Mouse (Mus musculus): ENCODE results near the gene Ccdc59. TPM values are rescaled to one million over a fixed set of nuclear protein-coding genes. Genes with fewer than 3 reads are reported as not detected.

Gene Ccdc59
- polyA plus RNA-seq, 1 experiment from 2014 or later: 38.5 TPM

DNA sequence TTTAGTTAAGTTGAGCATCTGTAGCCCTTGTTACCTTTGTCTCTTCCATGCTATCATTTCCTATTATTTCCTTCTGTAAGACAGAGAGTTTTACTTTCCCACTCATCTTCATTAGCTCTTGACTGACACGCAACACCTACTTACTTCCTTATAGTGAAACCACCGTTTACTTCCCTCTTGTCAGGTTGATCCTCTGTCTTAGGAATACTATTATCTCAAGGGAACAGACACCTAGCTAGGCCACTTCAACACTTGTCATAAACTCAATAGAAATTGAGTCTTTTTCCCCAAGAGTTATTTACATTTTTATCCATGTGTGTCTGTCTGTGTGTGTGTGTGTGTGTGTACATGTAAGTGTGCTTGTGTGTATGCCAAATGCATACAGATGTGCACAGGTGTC lies 37.4 kb upstream of the Ccdc59 start:
- DNase-seq (ENCODE audit: low spot score) (no peak), ATAC-seq (ENCODE audit: low FRiP score, low TSS enrichment) (no peak)
- 81% methylated on average over 2 of the region's 2 CpGs for WGBS
- no peaks in the 10 kb centered on the region for H3K9me3 ChIP-seq (ENCODE audit: control insufficient read depth, low read length)
- no peak overlapping the region for H3K4me2 ChIP-seq (replicated peaks; ENCODE audit: low read depth)
- no peaks in the 10 kb centered on the region for H3K36me3 ChIP-seq (ENCODE audit: control insufficient read depth, insufficient read depth, low read length)
- H3K9ac ChIP-seq (ENCODE audit: low read length): no peak overlapping the region
- H3K27me3 ChIP-seq (ENCODE audit: control insufficient read depth, insufficient read depth, low read length): no peaks in the 10 kb centered on the region
- no peak overlapping the region for H3K4me3 ChIP-seq (ENCODE audit: low read depth, low read length)
- H3K27ac ChIP-seq (replicated peaks): no peak overlapping the region
- TF ChIP-seq EP300 (optimal IDR thresholded peaks at IDR 0.05): no peak
- TF ChIP-seq CTCF (IDR thresholded peaks at IDR 0.05; ENCODE audit: low read depth): no peak
- H3K4me1 ChIP-seq (replicated peaks; ENCODE audit: control insufficient read depth, insufficient read depth): no peaks in the 10 kb centered on the region

DNA sequence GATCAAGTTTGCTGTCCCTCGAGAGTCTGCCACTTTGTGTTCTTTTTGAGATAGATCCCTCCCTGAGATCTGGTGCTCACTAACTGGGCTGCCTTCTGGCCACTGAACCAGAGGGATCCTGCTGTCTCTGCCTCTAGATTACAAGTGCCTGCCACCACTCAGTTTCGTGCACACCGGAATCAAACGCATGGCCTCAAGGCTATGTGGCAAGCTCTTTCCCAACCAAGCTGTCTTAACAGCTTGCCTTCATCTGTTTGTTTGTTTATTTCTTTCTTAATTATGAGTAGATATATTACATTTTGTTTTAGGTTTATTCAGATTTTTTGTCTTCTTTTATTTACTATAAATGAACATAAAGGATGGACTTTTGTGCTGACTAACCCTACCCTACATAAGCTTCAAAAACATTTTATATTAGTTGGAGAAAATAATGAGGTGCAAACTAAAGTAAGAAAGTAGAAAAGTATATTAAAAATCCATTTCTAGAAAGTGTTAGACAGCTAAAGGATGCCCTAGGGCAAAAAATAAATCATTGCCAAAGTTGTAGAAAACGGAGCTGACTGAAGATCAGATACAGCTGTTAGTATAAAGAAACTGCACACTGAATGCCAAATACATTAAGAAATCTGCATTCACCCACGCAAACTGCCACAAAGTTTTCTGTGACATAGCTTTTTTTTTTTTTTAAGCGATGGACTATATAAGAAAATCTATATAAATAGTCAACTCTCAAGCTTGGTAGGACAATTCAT lies 34.4 kb upstream of the Ccdc59 start:
- H3K4me2 ChIP-seq (replicated peaks; ENCODE audit: low read depth): no peak overlapping the region
- H3K9ac ChIP-seq (ENCODE audit: low read length): no peak overlapping the region
- no peak overlapping the region for H3K4me3 ChIP-seq (ENCODE audit: low read depth, low read length)
- H3K36me3 ChIP-seq (ENCODE audit: control insufficient read depth, insufficient read depth, low read length): no peaks in the 10 kb centered on the region
- H3K4me1 ChIP-seq (replicated peaks; ENCODE audit: control insufficient read depth, insufficient read depth): no peaks in the 10 kb centered on the region
- no peak overlapping the region for H3K27ac ChIP-seq (replicated peaks)
- DNase-seq (ENCODE audit: low spot score): no peak
- H3K27me3 ChIP-seq (ENCODE audit: control insufficient read depth, insufficient read depth, low read length): no peaks in the 10 kb centered on the region
- no peaks in the 10 kb centered on the region for H3K9me3 ChIP-seq (ENCODE audit: control insufficient read depth, low read length)
- 68% methylated on average over 7 of the region's 7 CpGs for WGBS
- no peak for ATAC-seq (ENCODE audit: low FRiP score, low TSS enrichment)
- TF ChIP-seq EP300 (optimal IDR thresholded peaks at IDR 0.05): no peak
- no peak for TF ChIP-seq CTCF (IDR thresholded peaks at IDR 0.05; ENCODE audit: low read depth)

DNA sequence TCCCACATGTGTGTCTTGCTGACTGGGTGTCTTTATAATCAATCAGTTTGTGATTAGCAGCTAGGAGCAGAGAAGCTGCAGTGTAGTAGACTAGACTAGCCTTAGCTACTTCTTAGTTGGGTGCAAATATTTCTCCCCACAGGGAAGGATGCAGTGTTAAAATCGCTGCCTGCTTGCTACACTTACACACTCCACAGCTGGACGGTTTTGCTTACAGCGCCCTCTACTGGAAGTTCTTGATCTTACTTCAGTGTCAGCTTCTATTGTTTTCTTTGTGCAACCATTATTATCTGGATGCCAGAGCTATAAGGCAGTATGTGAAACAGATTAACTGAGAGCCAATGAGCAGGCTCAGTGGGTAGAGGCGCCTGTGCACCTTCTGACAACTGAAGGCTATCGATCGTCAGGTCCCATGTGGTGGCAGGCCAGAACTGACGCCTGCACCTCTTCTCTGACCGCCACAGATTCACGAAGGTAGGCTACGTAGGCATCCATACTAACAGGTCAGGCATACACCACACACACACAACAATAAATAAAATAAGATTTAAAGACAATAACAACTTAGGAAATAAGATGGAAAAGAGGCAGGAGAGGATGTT lies 6.1 kb upstream of the Ccdc59 start:
- WGBS: 65% methylated on average over 10 of the region's 10 CpGs
- ATAC-seq (ENCODE audit: low FRiP score, low TSS enrichment) (peak; percentile 56; the same call in 1 of the 2 replicates), DNase-seq (ENCODE audit: low spot score) (no peak)
- Histone ChIP-seq H3K4me3 (ENCODE audit: low read depth, low read length) (no peak overlapping the region), H3K9ac (ENCODE audit: low read length) (no peak overlapping the region), H3K27ac (replicated peaks) (no peak overlapping the region), H3K27me3 (ENCODE audit: control insufficient read depth, insufficient read depth, low read length) (no peaks in the 10 kb centered on the region), H3K36me3 (ENCODE audit: control insufficient read depth, insufficient read depth, low read length) (no peaks in the 10 kb centered on the region; the same call in 1 of the 2 replicates), H3K9me3 (ENCODE audit: control insufficient read depth, low read length) (no peaks in the 10 kb centered on the region), H3K4me1 (replicated peaks; ENCODE audit: control insufficient read depth, insufficient read depth) (no peaks in the 10 kb centered on the region), H3K4me2 (replicated peaks; ENCODE audit: low read depth) (no peak overlapping the region)
- TF ChIP-seq CTCF (IDR thresholded peaks at IDR 0.05; ENCODE audit: low read depth) (peak; percentile 71), EP300 (optimal IDR thresholded peaks at IDR 0.05) (no peak)

DNA sequence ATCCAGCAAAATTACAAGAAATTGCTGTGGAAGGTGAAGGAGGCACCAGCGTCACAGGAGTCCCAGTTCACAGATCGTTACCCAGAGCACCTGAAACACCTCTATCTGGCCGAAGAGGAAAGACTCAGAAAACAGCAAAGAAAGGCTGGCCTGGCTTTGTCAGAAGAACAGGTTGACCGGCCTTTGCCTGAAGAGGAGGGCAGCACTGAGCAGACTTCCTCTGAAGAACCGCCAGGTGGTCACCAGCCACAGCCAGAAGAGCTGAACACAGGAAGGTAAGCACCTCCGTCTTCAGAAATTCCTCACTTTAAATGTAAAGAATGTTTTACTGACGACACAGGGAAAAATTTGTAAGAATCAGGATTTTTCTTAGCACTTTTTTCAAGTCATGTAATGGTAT lies 1.7 kb downstream of the Ccdc59 start:
- Histone ChIP-seq H3K4me3 (ENCODE audit: low read depth, low read length) (no peak overlapping the region), H3K9ac (ENCODE audit: low read length) (no peak overlapping the region), H3K4me1 (replicated peaks; ENCODE audit: control insufficient read depth, insufficient read depth) (0 out of 2 replicates have a peak, but pooled peaks cover 2% of the 10 kb centered on the region), H3K9me3 (ENCODE audit: control insufficient read depth, low read length) (no peaks in the 10 kb centered on the region), H3K4me2 (replicated peaks; ENCODE audit: low read depth) (no peak overlapping the region), H3K36me3 (ENCODE audit: control insufficient read depth, insufficient read depth, low read length) (peaks cover 11% of the 10 kb centered on the region; the same call in 1 of the 2 replicates), H3K27me3 (ENCODE audit: control insufficient read depth, insufficient read depth, low read length) (no peaks in the 10 kb centered on the region), H3K27ac (replicated peaks) (no peak overlapping the region)
- WGBS: 79% methylated on average over 7 of the region's 7 CpGs
- DNase-seq (ENCODE audit: low spot score) (no peak), ATAC-seq (ENCODE audit: low FRiP score, low TSS enrichment) (no peak)
- 0 out of 2 replicates have a peak, but pooled peaks have one; percentile 23 for TF ChIP-seq CTCF (IDR thresholded peaks at IDR 0.05; ENCODE audit: low read depth)
- TF ChIP-seq EP300 (optimal IDR thresholded peaks at IDR 0.05): no peak

DNA sequence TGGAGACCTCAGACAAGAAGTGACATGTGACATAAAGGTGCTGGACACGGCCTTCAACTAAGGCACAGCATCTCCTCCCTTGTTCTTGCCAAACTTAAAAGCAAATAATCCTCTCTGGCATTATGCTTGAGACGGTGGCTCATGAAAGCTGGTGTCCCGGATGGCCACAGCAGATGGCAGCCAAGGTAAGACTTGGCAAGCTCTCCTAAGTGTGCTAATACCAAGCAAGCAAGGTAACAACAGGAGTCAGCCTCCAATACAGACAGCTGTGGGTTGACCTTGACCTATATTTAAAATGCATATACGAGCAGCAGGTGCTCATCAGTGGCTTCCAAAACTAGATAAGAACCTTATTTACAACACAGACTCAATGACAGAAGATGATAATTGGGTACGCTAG lies 9.4 kb downstream of the Ccdc59 start:
- no peak overlapping the region for H3K27ac ChIP-seq (replicated peaks)
- TF ChIP-seq CTCF (IDR thresholded peaks at IDR 0.05; ENCODE audit: low read depth) (no peak), EP300 (optimal IDR thresholded peaks at IDR 0.05) (no peak)
- no peaks in the 10 kb centered on the region for H3K27me3 ChIP-seq (ENCODE audit: control insufficient read depth, insufficient read depth, low read length)
- H3K36me3 ChIP-seq (ENCODE audit: control insufficient read depth, insufficient read depth, low read length): peaks cover 10% of the 10 kb centered on the region
- no peak overlapping the region for H3K9ac ChIP-seq (ENCODE audit: low read length)
- no peak for ATAC-seq (ENCODE audit: low FRiP score, low TSS enrichment)
- WGBS: 86% methylated on average over 5 of the region's 5 CpGs
- H3K4me2 ChIP-seq (replicated peaks; ENCODE audit: low read depth): no peak overlapping the region
- no peak for DNase-seq (ENCODE audit: low spot score)
- H3K9me3 ChIP-seq (ENCODE audit: control insufficient read depth, low read length): no peaks in the 10 kb centered on the region
- no peak overlapping the region for H3K4me3 ChIP-seq (ENCODE audit: low read depth, low read length)
- no peaks in the 10 kb centered on the region for H3K4me1 ChIP-seq (replicated peaks; ENCODE audit: control insufficient read depth, insufficient read depth)

DNA sequence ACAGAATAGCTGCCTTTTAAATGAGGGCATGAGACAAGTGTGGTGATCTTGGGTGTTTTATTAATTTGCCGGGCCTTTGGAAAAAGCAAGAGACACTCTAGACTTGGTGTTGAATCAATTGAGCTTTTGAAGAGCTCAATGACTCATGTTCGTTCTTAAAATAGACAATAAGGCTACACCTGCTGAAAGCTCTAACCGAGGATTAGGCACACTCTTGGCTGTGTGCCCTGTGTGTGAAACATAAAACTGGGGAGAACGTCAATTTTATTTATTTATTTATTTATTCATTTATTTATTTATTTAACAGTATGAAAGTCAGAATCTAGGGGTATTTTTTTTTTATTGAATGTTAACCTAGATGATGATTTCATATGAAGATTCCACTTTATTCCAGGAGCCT lies 10.3 kb downstream of the Ccdc59 start:
- no peak for TF ChIP-seq EP300 (optimal IDR thresholded peaks at IDR 0.05)
- H3K36me3 ChIP-seq (ENCODE audit: control insufficient read depth, insufficient read depth, low read length): peaks cover 10% of the 10 kb centered on the region
- no peak overlapping the region for H3K27ac ChIP-seq (replicated peaks)
- H3K9ac ChIP-seq (ENCODE audit: low read length): no peak overlapping the region
- DNase-seq (ENCODE audit: low spot score) (no peak), ATAC-seq (ENCODE audit: low FRiP score, low TSS enrichment) (no peak)
- H3K9me3 ChIP-seq (ENCODE audit: control insufficient read depth, low read length): no peaks in the 10 kb centered on the region
- 52% methylated on average over 4 of the region's 4 CpGs for WGBS
- H3K4me3 ChIP-seq (ENCODE audit: low read depth, low read length): no peak overlapping the region
- no peak overlapping the region for H3K4me2 ChIP-seq (replicated peaks; ENCODE audit: low read depth)
- H3K27me3 ChIP-seq (ENCODE audit: control insufficient read depth, insufficient read depth, low read length): no peaks in the 10 kb centered on the region
- no peaks in the 10 kb centered on the region for H3K4me1 ChIP-seq (replicated peaks; ENCODE audit: control insufficient read depth, insufficient read depth)
